Mouse (Mus musculus): ENCODE results near the gene Lrrc10b. TPM values are rescaled to one million over a fixed set of nuclear protein-coding genes. Genes with fewer than 3 reads are reported as not detected.

Lrrc10b gene
- polyA plus RNA-seq, 1 experiment from 2014 or later: 0.79 TPM

- 47% methylated on average over 1 of the region's 1 CpGs for WGBS
- Histone ChIP-seq H3K4me3 (no peak overlapping the region), H3K36me3 (no peaks in the 10 kb centered on the region), H3K4me1 (peaks cover 26% of the 10 kb centered on the region), H3K9ac (no peak overlapping the region), H3K27ac (no peak overlapping the region), H3K4me2 (no peak overlapping the region), H3K27me3 (no peaks in the 10 kb centered on the region), H3K9me3 (no peaks in the 10 kb centered on the region)
- ATAC-seq (ENCODE audit: borderline replicate concordance, extremely low read depth, low FRiP score, low TSS enrichment): no peak
Measured at GRCm38 (mm10) chr19:10437521-10437920, 19.8 kb downstream of the Lrrc10b start.

GRCm38 (mm10) chr19:10436726-10437125, 20.5 kb downstream of the Lrrc10b start:
- 13% methylated on average over 1 of the region's 1 CpGs for WGBS
- H3K27ac ChIP-seq: no peak overlapping the region
- peaks cover 26% of the 10 kb centered on the region for H3K4me1 ChIP-seq
- no peak overlapping the region for H3K4me3 ChIP-seq
- no peaks in the 10 kb centered on the region for H3K9me3 ChIP-seq
- no peak for ATAC-seq (ENCODE audit: borderline replicate concordance, extremely low read depth, low FRiP score, low TSS enrichment)
- no peak overlapping the region for H3K9ac ChIP-seq
- H3K4me2 ChIP-seq: no peak overlapping the region
- H3K36me3 ChIP-seq: no peaks in the 10 kb centered on the region
- H3K27me3 ChIP-seq: no peaks in the 10 kb centered on the region

GRCm38 (mm10) chr19:10435908-10436307, 21.4 kb downstream of the Lrrc10b start:
- ATAC-seq (ENCODE audit: borderline replicate concordance, extremely low read depth, low FRiP score, low TSS enrichment): no peak
- H3K4me2 ChIP-seq: no peak overlapping the region
- WGBS: 25% methylated on average over 3 of the region's 3 CpGs
- H3K9me3 ChIP-seq: no peaks in the 10 kb centered on the region
- H3K9ac ChIP-seq: no peak overlapping the region
- peaks cover 31% of the 10 kb centered on the region for H3K4me1 ChIP-seq
- H3K27me3 ChIP-seq: no peaks in the 10 kb centered on the region
- no peak overlapping the region for H3K27ac ChIP-seq
- H3K4me3 ChIP-seq: no peak overlapping the region
- H3K36me3 ChIP-seq: no peaks in the 10 kb centered on the region

DNA sequence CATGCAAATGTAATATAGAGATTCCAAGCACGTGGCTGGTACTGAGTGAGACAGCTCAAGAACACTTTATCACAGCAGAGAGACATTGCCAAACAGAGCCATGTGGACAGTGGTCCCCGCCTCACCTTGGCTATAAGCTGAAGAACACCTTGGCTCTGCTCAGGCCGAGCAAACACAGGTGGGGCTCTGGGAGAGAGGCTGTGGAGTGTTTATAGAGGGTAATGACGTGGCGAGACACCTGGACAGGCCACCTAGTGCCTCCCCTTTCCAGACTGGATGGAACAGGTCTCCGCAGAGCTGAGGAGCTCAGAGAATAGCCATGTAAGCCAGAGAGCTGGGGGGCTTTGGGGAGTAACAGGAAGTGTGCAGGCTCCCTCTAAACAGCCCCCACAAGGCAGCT, 22.3 kb downstream of the Lrrc10b start:
- H3K9me3 ChIP-seq: no peaks in the 10 kb centered on the region
- peaks cover 41% of the 10 kb centered on the region for H3K4me1 ChIP-seq
- peak overlapping the region; percentile 10; the same call in 1 of the 2 replicates for H3K4me2 ChIP-seq
- H3K9ac ChIP-seq: no peak overlapping the region
- peak; percentile 68 for ATAC-seq (ENCODE audit: borderline replicate concordance, extremely low read depth, low FRiP score, low TSS enrichment)
- no peak overlapping the region for H3K4me3 ChIP-seq
- H3K36me3 ChIP-seq: no peaks in the 10 kb centered on the region
- 37% methylated on average over 6 of the region's 6 CpGs for WGBS
- H3K27me3 ChIP-seq: no peaks in the 10 kb centered on the region
- peak overlapping the region; percentile 77 for H3K27ac ChIP-seq

DNA sequence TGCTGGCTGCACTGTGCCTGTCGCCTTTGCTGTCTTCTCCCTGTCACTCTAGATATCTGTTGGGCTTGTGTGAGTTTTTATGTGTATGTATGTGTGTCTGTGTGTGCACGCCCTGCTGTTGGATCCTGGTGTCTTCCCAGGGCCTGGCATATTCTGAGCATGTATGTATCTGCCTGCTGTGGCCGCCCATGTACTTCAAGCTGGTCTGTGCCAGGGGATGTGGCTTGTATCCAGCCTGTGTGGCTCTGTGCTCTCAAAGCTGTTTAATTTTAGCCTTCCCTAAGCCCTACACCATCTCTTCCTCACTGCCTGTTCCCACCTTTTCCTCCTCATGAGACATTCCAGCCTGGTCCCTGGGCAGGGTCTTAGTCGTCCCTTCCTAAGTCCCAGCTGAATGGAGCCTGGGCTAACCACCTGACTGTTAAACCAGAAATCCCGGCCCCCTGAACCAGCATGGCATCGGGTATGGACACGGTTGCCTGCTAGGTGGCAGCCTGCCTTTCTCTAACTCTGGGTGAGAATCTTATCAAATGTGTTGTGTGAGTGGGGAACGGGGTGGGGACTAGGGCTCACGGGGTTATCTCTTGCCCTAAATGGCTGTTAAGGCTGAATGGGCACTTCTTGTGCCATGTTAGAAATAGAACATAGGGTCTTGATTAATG, 23.3 kb downstream of the Lrrc10b start:
- Histone ChIP-seq H3K9me3 (no peaks in the 10 kb centered on the region), H3K9ac (no peak overlapping the region), H3K4me2 (no peak overlapping the region), H3K27me3 (no peaks in the 10 kb centered on the region), H3K36me3 (no peaks in the 10 kb centered on the region), H3K4me1 (peaks cover 48% of the 10 kb centered on the region), H3K4me3 (no peak overlapping the region), H3K27ac (0 out of 2 replicates have a peak overlapping the region, but pooled peaks have one; percentile 1)
- no peak for ATAC-seq (ENCODE audit: borderline replicate concordance, extremely low read depth, low FRiP score, low TSS enrichment)
- 54% methylated on average over 9 of the region's 9 CpGs for WGBS

DNA sequence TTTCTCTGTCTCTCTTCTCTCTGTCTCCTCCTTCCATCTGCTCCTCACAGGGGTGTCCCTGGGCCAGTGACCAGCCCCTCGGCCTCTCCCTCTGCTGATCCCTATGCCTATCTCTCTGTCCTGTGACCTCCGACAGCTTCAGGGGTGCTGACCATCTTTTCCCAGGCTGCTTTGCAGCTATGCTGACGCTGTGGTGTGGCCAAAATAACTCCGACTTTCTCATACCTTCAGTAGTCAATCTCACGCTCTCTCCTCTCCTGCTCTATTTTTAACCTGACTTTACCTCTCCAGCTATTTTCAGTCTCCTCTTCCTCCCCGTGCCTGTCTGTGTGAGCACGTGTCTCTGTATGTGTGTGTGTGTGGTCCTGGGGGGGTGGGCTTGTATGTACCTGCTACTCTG, 24.0 kb downstream of the Lrrc10b start:
- no peaks in the 10 kb centered on the region for H3K36me3 ChIP-seq
- H3K4me1 ChIP-seq: peaks cover 48% of the 10 kb centered on the region
- 56% methylated on average over 7 of the region's 7 CpGs for WGBS
- H3K4me2 ChIP-seq: no peak overlapping the region
- no peak overlapping the region for H3K4me3 ChIP-seq
- ATAC-seq (ENCODE audit: borderline replicate concordance, extremely low read depth, low FRiP score, low TSS enrichment): no peak
- no peak overlapping the region for H3K27ac ChIP-seq
- no peak overlapping the region for H3K9ac ChIP-seq
- H3K27me3 ChIP-seq: no peaks in the 10 kb centered on the region
- no peaks in the 10 kb centered on the region for H3K9me3 ChIP-seq

GRCm38 (mm10) chr19:10431841-10432240, 25.4 kb downstream of the Lrrc10b start:
- H3K9ac ChIP-seq: no peak overlapping the region
- H3K36me3 ChIP-seq: no peaks in the 10 kb centered on the region
- no peak overlapping the region for H3K27ac ChIP-seq
- WGBS: 45% methylated on average over 4 of the region's 4 CpGs
- H3K4me1 ChIP-seq: peaks cover 48% of the 10 kb centered on the region
- H3K4me3 ChIP-seq: no peak overlapping the region
- no peaks in the 10 kb centered on the region for H3K27me3 ChIP-seq
- H3K9me3 ChIP-seq: no peaks in the 10 kb centered on the region
- H3K4me2 ChIP-seq: no peak overlapping the region
- no peak for ATAC-seq (ENCODE audit: borderline replicate concordance, extremely low read depth, low FRiP score, low TSS enrichment)

DNA sequence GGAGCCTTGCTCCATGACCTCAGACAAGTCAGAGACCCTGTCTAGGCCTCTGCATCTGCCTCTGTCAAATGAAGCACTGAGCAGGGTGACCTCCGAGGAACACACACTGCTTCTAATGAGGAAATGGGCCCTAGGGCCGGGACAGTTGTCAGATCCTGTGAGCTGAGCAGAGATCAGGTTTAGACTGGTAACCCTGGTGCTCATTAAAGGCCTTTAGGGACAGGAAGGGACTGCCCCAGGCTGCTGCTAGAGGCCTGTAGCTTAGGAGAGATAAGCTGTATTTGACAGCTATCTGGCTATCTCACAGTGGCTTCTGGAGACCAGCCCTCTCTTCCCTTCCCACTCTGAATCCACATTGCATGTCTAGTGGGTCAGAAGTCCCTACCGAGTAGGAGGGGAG, 25.9 kb downstream of the Lrrc10b start:
- Histone ChIP-seq H3K9ac (no peak overlapping the region), H3K4me1 (peaks cover 44% of the 10 kb centered on the region), H3K9me3 (no peaks in the 10 kb centered on the region), H3K27ac (no peak overlapping the region), H3K4me3 (no peak overlapping the region), H3K36me3 (no peaks in the 10 kb centered on the region), H3K27me3 (no peaks in the 10 kb centered on the region), H3K4me2 (no peak overlapping the region)
- 27% methylated on average over 3 of the region's 3 CpGs for WGBS
- no peak for ATAC-seq (ENCODE audit: borderline replicate concordance, extremely low read depth, low FRiP score, low TSS enrichment)

GRCm38 (mm10) chr19:10429371-10429770, 27.9 kb downstream of the Lrrc10b start:
- Histone ChIP-seq H3K9me3 (no peaks in the 10 kb centered on the region), H3K4me3 (no peak overlapping the region), H3K9ac (no peak overlapping the region), H3K4me2 (no peak overlapping the region), H3K4me1 (peaks cover 52% of the 10 kb centered on the region), H3K36me3 (no peaks in the 10 kb centered on the region), H3K27ac (no peak overlapping the region), H3K27me3 (0 out of 2 replicates have a peak, but pooled peaks cover 5% of the 10 kb centered on the region)
- 72% methylated on average over 8 of the region's 8 CpGs for WGBS
- no peak for ATAC-seq (ENCODE audit: borderline replicate concordance, extremely low read depth, low FRiP score, low TSS enrichment)

DNA sequence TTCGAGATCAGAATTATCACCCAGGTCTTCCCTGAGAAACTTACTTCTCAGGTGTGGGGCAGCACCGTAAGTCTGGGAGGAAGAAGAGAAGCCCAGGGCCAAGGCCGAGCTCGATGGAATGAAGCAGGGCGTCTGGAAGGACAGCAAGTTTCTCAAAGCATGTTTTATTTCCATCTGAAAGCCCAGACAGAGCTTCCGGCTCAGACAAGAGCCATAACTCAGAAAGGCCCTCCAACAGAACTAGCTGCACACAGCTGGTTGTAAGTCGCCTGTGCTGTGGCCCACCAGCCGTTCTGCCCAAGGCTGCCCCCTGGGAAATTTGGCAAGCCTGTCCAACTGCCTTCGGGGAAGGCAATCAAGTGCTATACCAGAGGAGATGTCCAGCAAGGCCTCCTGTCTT, 29.8 kb downstream of the Lrrc10b start:
- Histone ChIP-seq H3K27me3 (peaks cover 16% of the 10 kb centered on the region; the same call in 1 of the 2 replicates), H3K4me1 (peaks cover 54% of the 10 kb centered on the region), H3K4me2 (no peak overlapping the region), H3K9me3 (no peaks in the 10 kb centered on the region), H3K36me3 (no peaks in the 10 kb centered on the region), H3K27ac (no peak overlapping the region), H3K4me3 (no peak overlapping the region), H3K9ac (no peak overlapping the region)
- 65% methylated on average over 9 of the region's 9 CpGs for WGBS
- ATAC-seq (ENCODE audit: borderline replicate concordance, extremely low read depth, low FRiP score, low TSS enrichment): no peak

DNA sequence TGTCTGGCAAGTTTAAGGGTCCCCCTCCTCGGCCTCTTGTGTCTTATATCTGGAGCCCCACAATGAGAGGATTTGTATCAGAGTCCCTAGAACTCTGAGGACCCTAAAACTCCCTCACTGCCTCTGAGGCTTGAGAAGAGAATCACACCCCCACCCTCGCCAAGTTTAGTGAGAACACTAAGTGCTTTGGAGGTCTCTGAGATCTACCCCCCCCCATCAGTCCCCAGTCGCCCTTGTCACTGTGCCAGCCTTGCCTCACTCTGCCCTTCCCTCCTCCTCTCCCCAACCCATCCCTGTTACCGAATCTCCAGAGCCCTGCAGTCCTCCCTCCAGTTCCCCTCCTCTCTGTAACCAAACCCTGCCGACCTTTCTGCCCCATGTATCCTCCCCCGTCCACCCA, 30.5 kb downstream of the Lrrc10b start:
- ATAC-seq (ENCODE audit: borderline replicate concordance, extremely low read depth, low FRiP score, low TSS enrichment): no peak
- Histone ChIP-seq H3K9me3 (no peaks in the 10 kb centered on the region), H3K4me2 (no peak overlapping the region), H3K36me3 (no peaks in the 10 kb centered on the region), H3K27ac (no peak overlapping the region), H3K9ac (no peak overlapping the region), H3K27me3 (peaks cover 20% of the 10 kb centered on the region; the same call in 1 of the 2 replicates), H3K4me1 (peaks cover 60% of the 10 kb centered on the region), H3K4me3 (no peak overlapping the region)
- 44% methylated on average over 6 of the region's 6 CpGs for WGBS

DNA sequence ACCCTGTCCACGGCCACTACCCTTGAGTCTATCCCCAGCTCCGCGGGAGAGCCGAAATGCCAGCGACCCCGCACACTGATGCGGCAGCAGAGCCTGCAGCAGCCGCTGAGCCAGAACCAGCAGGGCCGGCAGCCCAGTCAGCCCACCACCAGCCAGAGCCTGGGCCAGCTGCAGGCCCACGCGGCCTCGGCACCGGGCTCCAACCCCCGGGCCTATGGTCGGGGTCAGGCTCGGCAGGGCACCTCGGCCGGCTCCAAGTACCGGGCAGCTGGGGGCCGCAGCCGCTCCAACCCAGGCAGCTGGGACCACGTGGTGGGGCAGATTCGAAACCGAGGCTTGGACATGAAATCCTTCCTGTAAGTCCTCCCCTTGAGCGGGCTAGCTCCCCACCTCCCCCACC, 31.0 kb downstream of the Lrrc10b start:
- Histone ChIP-seq H3K9me3 (no peaks in the 10 kb centered on the region), H3K4me3 (no peak overlapping the region), H3K4me1 (peaks cover 58% of the 10 kb centered on the region), H3K27ac (no peak overlapping the region), H3K36me3 (no peaks in the 10 kb centered on the region), H3K27me3 (peaks cover 25% of the 10 kb centered on the region; the same call in 1 of the 2 replicates), H3K9ac (no peak overlapping the region), H3K4me2 (no peak overlapping the region)
- no peak for ATAC-seq (ENCODE audit: borderline replicate concordance, extremely low read depth, low FRiP score, low TSS enrichment)
- 44% methylated on average over 25 of the region's 25 CpGs for WGBS
